Mouse (Mus musculus) c-Kit-positive CD71-negative TER-119-negative erythroid progenitor cells, embryonic 14.5 days (primary cell): ENCODE data around the gene Gm48552.

Experiments
- DNase-seq: peaks from one replicate; pipeline ENCODE4 v3.0.0-alpha.2; 2013; ENCODE audit warnings: low read depth

Gene Gm48552

DNA sequence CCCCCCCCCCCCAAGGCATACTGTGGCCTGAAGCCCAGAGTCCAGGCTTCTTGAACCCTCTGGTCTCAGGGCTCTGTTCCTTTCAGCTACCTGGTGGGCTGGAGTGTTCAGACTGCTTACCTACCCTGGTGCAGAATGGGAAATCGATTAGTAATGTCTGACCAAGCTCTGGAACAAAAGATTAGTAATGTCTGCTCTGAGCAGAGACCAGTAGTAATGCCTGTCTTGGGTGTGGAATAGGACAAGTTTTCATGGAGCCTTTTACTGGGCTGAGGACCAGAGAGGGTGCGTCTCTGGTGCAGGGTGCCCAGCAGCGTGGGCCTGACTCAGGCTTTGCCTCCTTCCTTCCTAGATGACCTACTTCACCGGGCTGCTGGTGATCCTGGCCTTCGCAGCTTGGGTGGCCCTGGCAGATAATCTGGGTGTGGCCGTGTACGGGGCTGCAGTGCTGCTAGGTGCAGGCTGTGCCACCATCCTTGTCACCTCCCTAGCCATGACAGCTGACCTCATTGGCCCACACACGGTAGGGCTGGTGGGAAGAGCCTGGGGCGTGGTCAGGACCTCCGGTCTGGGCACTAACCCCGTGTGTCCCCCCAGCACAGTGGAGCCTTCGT lies 26.4 kb upstream of the Gm48552 start:
- no peak for DNase-seq

DNA sequence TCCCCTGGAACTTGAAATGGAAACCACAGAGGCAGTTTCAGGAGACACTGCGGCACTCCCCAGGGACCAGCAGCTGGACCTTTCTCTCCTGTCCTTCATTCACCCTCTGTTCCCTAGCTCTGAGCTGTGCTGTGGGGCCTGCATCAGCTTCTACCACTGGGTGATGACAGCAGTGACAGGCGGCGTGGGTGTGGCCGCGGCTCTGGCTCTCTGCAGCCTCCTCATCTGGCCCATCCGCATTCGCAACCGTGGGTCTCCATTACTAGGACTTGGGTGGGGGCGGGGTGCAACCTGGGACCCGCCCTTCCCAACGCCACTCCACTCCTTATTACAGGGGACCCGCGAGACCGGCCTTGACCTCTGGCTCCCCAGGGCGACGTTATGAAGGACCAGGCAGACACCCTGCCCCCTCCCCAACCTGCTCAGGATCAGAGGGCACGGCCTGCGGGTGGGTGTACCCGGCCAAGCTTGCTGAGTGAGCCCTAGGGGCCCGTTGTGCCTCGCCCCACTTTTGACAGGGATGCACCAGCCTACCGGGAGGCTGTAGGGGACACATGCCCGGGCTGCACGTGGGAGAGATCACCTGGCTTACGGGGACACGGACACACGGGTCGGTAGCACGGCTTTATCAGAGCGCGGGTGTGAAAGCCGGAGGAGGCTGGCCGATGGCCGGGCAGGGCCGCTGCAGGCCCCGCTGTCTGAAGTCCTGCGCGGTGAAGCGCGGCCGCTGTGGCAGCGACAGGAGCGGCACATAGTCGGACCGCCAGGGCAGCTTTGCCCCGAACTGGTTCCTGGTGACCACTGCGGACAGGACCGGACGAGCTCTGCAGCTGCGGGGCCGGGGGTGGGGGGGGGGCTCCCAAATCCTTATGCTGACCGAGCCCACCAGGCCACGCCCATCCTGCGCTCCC lies 25.1 kb upstream of the Gm48552 start:
- no peak for DNase-seq

DNA sequence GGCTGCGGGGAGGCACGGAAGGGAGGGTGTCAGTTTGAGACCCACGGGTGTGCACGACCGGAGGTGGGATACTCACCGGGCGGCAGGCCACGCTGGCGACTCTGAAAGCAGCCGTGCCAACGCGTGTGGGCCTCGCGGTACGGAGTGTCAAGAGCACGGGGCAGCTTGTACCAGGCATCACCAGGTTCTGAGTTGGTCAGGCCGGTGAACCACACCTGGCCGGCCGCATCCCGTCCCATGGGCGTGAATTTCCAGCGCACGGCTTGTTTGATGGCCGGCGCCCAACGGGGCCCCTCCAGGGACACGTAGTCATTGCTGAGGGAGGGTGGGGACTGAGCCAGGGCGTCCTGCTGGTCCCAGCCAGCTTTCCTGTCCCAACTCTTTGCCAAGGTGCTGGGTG lies 24.1 kb upstream of the Gm48552 start:
- no peak for DNase-seq

DNA sequence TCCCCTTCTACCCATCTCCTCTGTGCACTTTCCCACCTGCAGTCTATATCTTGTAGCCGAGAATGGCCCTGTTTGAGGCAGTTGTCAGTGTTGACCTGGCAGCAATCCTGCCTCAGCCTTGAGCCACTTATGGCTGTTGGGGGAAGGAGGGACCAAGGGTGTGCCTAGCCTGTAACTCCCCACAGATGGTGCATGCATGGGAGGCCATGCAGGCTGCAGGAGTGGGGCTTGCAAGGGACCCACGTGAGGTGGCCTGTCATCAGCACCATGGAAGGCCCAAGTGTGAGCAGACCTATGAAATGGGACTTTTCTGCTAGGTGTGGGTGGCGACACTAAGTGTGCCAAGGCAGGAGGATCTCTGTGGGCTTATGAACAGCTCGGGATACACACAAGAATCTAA lies 23.7 kb upstream of the Gm48552 start:
- DNase-seq: no peak

DNA sequence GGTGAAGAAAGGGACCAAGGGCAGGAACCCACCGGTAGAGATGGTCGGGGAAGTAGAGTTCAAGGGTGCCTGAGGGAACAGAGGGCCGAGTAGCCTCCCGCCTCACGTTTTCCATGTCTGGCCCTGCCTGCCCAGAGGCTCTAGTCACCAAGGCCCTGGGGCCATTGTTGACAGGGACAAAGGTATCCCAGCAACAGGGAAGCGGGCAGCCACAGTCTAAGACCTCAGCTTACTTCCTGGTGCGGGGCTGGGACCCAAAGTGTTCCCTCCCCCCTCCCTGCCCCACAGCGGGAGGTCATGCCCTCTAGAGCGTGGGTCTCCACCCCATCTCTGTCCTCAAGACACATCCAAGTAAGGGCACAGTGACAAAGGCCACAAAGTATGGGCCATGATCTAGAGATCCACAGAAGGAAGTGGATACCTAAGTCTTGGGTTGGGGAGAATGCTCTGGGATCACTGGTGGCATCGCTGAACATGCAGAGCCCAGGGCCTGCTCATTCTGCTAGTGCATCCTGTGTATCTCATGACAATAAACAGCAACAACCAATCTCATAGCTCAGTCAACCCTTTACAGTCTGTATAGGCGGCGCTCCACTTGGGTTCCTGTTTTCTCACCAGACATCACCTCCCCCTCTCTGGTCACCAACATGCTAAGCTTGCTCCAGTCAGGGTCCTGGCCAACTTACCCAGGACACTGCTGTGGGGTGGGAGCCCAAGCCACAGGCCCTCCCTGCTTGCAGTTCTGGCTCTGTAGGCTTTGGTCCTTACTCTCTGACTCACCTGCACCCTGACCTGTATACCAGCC lies 22.9 kb upstream of the Gm48552 start, which contains the start of gene 4930404N11Rik:
Gene 4930404N11Rik (minus strand): TSS at position 145 of the 805 bp plus-strand sequence.
- DNase-seq: no peak

DNA sequence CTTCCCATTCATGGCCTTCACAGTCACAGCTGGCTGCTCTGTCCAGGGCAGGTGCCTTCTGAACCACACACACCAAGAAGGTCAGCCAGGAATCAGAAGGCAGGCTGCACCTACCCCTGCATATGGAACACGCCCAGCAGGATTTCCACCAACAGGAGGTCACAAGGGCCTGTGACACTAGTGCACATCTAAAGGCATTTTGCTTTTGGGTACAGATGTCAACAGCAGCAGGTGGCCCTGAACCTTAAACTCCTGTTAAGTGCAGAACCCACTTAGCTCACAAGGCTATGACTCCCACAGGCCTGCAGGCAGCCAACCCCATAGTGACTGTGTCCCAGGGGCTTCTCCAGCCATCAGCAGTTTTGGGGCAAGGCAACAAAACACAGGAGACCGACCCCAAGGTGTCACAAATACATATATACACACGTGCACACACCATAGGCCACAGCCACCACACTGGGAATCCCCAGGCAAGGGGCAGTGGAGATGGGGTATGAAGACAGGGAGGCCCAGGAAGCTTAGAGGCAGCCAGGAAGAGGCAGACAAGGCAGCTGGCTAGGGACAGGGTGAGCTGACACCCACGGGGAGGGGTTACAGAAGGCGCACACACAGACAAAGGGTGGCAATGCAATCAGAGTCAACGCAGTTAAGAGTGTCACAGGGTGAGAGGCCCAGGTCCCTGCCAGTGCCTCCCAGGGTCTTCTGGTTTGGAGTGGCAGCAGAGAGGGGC lies 22.2 kb upstream of the Gm48552 start:
- no peak for DNase-seq

DNA sequence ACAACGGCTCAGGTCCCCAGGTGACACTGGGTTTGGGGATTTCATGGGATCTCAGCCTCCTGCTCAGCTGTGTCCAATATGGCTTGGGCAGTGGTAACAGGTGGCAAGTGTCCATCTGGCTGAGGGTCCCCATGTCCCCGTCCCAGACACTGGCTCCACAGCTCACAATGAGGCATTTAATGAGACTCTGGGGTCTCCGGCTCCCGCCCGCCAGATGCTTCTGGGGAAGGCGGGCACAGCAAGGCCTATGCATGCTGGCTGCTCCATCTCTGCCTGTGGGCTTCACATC lies 21.7 kb upstream of the Gm48552 start:
- no peak for DNase-seq

DNA sequence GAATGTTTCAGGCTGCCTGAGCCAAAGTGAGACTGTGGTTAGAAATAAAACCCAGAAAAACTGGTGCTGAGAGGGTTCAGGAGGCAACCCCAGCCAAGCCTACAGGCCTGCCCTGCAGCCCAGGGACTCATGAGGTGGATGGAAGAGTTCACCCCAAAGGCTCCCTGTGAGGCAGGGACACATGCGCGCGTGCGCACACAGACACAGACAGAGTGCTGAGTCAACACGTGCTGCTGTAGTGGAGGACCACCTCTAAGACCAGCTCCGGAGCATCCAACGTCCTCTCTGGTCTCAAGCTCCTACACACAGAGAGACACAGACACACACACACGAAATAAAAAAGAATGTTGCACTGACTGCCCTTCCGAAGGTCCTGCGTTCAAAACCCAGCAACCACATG lies 13.5 kb upstream of the Gm48552 start:
- no peak for DNase-seq

DNA sequence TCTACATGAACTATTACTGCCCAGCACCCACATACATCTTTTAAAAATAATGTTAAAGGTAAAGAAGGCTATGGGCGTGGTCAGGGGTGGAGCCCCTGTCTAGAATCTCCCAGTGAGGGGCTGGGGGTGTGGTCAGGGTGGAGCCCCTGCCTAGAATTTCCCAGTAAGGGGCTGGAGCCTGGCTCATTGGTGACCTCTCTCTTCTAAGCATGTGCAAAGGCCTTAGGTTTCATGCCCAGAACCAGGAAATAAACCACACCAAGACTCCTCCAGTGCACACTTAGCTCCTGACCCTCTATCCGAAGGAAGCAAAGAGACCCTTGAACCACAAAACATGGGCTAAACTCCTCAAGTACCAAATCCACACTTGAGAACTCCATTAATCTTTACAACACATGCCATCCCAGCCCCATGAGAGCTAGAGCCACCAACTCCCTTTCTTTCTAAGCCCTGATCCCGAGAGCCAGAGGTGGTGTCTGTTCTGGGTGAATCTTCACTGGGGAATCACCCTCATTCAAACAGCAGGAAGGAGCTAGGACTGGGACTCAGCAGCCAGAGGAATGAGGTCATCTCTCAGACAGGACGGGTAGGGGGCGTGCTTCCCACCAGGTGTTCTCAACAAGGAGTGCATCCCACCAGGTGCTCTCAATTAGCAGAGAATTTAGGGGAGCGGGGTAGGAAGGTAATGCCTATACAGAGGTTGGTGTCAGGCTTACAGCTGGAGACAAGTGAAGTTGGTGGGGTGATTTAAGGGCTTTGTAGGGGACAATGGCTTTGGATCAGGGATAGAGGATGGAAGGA lies 12.0 kb upstream of the Gm48552 start:
- DNase-seq: no peak

DNA sequence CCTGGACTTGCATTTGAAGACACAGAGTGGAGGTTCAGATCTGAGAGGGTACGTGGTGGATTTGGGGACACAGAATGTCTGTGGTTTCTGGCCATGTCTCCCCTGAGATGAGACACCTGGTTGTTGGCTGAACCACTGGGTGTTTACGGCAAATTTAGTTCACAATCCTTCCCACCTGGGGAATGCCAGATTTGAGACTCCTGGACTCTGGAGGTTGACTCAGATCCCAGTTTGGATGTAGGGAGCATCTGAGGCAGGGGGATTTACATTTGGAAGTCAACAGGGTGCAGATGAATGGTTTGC lies 11.5 kb upstream of the Gm48552 start:
- no peak for DNase-seq

DNA sequence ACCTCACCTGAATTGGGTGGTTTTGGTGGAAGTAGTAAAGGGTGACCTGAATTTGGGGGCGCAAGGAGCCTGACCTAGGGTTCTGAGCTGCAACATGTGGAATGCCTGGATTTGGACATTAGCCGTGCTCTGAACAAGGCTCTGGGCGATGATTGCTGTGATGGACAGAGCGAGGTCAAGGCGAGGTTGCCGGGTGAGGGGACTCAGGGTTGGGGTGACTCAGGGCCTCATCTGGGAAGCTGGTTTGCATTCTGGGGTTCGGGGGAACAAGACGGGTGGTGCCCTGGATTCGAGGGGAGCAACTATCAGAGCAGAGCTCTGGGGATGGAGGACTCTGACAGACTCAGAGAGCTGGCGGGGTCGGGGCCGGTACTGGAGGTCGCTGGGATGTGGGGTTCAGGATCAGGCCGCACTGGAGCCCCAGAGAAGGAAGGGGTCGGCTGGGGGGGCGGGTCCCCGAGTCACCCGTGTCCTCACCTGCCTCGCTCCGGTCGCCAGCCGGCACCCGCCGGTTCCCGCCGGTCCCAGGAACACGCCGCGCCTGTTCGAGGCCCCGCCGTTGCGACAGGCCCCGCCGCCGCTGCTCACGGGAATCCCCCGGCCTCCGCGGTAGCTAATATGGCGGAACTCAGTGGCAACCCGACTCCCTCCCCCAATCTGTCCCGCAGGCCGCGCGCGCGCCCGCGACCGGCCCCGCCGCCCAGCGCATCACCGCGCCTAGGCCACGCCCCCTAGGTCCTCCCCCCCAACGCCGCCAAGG lies 10.8 kb upstream of the Gm48552 start, which contains the start of gene Fzr1:
Gene Fzr1 (minus strand): TSS at position 724 of the 760 bp plus-strand sequence.
- DNase-seq: no peak

DNA sequence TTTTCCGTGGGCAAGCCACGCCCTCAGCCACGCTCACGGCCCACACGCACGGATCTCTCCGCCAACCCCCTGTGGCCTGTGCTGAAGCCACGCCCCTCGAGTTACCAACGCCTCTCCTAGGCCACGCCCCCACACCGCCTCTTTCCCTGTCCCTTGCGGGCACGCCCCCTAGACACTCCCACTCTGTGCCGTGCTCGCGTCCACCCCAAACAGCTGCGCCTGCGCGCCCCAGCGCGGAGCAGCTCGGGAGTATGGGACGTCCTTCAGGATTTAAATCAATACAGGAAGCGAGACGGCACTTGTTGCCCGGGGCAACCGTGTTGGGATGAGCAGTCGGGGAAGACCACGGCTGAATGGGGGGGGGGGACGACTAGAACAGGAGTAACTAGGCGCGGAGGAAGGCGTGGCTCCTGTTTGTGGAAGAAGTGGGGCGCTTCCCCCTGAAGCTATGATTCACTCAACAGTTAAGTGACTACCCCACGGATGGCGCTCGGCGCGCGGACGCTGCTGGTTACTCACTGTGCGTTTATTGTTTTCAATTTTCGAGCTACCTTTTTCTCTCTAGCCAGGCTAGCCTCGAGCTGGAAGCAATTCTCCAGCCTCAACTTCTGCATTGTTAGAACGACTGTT lies 10.1 kb upstream of the Gm48552 start:
- peak; percentile 100 for DNase-seq

DNA sequence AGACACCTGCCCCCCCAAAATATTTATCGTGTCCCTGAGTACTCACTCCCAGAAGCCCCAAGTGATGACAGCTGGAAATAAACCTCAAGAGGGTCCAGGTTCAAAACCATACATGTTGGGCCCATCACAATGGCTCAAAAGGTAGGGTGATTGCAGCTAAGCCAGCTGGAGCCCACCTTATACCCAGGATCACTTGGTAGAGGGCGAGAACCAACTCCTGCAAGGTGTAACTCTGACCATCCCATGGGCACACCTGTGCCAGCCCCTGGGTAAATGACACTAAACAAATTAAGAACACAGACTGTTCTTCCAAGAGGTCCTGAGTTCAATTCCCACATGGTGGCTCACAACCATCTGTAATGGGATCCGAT lies 9.6 kb upstream of the Gm48552 start:
- DNase-seq: no peak

DNA sequence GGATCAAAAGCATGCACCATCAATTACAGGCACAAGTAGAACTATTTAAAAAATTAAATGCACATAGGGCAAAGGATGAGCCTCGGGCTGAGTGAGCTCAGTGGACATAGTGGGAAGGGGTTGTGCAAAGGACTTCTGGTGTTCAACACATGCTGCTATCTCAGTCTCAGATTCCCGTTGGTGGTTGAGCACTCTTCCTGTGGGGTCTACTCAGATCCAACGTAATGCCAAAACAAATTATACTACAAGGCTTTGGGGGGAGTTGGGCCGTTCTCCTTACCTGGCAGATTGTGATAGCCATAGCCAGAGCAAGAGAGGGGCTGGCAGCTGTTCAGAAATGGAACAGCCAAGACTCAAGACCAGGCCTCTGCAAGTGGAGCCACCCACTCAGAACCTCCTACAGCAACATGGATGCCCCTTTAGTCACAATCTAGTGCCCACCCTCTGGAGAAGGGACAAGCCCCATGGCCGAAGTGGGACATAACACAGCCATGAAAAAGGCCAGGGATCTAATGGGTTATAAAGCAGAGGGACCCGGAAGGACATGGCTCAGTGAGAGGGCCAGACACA lies 8.9 kb upstream of the Gm48552 start:
- no peak for DNase-seq

DNA sequence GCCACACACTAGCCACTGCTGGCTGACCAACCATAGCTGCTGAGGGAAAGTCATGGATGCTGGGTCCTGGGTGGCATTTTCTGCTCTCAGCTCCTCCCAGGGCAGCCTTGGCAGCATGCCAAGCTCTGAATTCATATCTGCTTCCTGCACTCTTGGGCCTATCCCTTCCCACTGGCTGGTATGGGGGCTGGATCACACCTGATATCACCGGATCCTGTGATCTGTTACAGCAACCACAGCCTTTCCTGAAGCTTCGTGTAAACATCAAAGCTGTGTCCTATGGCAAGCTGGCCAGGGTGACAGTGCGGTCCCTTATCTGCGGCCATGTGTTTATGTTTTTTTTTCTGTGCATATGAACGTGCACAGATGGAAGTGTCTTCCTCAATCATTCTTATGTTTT lies 6.8 kb upstream of the Gm48552 start:
- peak; percentile 85 for DNase-seq

DNA sequence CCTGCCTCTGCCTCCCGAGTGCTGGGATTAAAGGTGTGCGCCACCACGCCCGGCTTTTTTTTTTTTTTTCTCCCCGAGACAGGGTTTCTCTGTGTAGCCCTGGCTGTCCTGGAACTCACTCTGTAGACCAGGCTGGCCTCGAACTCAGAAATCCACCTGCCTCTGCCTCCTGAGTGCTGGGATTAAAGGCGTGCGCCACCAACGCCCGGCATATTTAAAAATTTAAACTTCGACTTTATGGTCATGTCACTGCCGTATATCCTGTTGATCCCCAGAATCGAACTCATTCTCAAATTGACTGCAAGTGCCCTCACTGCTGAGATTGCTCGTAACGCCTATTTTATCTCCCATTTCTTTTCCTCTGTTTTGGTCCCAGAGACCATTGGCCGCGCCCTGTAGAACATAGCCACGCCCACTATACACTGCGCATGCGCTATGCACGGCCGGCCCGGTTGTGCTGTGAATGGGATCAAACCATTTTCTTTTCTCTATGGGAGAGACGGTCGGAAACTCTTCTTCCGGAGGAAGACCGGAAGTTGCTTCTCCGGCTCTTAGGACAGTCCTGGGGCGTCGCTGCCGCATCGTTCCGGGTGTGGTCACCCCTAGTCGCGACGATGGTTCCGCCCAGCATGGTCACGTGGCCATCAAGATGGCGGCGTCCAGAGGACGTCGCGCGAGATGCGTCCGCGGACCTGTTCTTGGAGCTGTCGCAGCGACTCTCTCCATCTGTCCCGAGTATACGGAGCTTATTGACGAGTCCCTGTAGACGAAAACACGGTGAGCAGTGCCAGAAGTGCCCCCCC lies 4.8 kb upstream of the Gm48552 start, which contains the start of the genes Dohh and Gm48551:
Gene Dohh (plus strand): TSS at position 627 of the 803 bp plus-strand sequence.
Gene Gm48551 (plus strand): TSS at position 665 of the 803 bp plus-strand sequence.
- DNase-seq: peak; percentile 99

DNA sequence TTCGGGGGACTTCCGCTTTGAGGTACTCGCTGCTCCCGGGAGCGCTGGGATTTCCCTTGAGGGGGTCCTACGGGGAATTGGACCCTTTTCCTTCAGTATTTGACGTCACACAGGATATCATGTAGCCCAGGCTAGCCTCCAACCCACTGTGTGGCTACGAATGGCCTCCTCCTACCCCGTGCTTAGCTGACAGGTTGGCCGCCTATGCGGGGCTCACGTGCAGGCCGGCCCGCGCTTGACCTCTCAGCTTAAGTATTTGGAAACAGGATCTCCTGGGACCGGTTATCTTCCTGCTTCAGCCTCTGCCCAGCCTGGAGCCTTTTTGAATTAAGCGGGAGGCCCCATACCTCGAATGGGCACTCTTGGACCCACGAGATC lies 4.2 kb upstream of the Gm48552 start:
- DNase-seq: no peak

DNA sequence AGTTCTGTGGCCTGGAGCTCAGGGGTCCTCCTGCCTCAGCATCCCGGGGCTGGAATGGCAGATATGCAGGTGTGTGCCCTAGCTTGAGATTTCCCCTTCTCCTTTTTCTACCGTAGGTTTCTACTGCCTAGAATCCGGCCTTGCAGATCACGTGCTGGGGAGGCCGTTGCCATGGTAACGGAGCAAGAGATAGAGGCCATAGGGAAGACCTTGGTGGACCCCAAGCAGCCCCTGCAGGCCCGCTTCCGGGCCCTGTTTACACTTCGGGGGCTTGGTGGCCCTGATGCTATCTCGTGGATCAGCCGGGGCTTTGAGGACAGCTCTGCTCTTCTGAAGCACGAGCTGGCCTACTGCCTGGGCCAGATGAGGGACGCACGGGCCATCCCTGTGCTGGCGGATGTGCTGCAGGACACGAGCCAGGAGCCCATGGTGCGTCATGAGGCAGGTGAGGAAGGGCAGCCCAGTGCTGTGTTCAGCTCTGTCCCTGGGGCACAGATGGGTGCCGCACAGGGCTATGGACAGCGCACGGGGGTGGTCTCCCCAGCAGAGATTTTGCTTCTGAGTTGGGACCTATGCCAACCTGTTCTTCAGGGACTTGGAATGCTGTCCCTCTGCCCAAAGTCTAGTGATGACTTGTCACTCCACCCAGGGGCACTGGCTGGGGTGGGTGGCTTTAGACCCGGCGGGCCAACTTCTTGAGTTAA lies 3.0 kb upstream of the Gm48552 start:
- no peak for DNase-seq
